Mouse (Mus musculus) thymus, adult 2 months (tissue): ENCODE measurements around the gene Ntrk1.

Source experiments
- CTCF ChIP-seq: fragments of 200-500 bp; IDR thresholded peaks from 2 replicates; pipeline ENCODE4 v1.5.1; 2012; ENCODE audit warnings: mild to moderate bottlenecking, control low read depth, low read length, moderate library complexity, borderline replicate concordance; ENCODE audit not compliant: control insufficient read depth, poor library complexity, insufficient read depth; ENCODE audit errors: extremely low read depth
- POLR2A ChIP-seq: fragments of 200-500 bp; IDR thresholded peaks from 2 replicates; pipeline ENCODE4 v1.6.1; 2012; ENCODE audit warnings: mild to moderate bottlenecking, low read length, control low read depth, moderate library complexity; ENCODE audit not compliant: control insufficient read depth, poor library complexity, insufficient read depth; ENCODE audit errors: extremely low read depth

GRCm38 (mm10) chr3:87758641-87759040 lies 36.3 kb downstream of the Ntrk1 start:
- no peak for TF ChIP-seq CTCF
- TF ChIP-seq POLR2A = no peak
